Mouse (Mus musculus) brain, embryonic 14.5 days (tissue): Measurements from ENCODE around the gene Rrp12.

Source experiments
- CTCF ChIP-seq: fragments of 200-500 bp; IDR thresholded peaks from 2 replicates; pipeline ENCODE4 v1.5.1; 2012; ENCODE audit warnings: inconsistent platforms, mild to moderate bottlenecking, moderate library complexity, borderline replicate concordance; ENCODE audit not compliant: insufficient read depth, insufficient read length; ENCODE audit errors: extremely low read depth
- POLR2A ChIP-seq: fragments of 200-500 bp; IDR thresholded peaks from 2 replicates; pipeline ENCODE4 v1.6.1; 2012; ENCODE audit warnings: mild to moderate bottlenecking, inconsistent platforms, borderline replicate concordance; ENCODE audit not compliant: poor library complexity, insufficient read depth, insufficient read length, severe bottlenecking; ENCODE audit errors: extremely low read depth

GRCm38 (mm10) chr19:41822589-41822988 is 73.4 kb downstream of the Rrp12 start:
- no peak for TF ChIP-seq POLR2A
- no peak for TF ChIP-seq CTCF
